Mouse (Mus musculus) brain, embryonic 14.5 days (tissue): ENCODE measurements around the gene Ramp3. TPM values are rescaled to one million over a fixed set of nuclear protein-coding genes. Genes with fewer than 3 reads are reported as not detected.

ENCODE experiments used
- DNase-seq: peaks from one replicate; pipeline ENCODE4 v3.0.0-alpha.2; 2011; ENCODE audit warnings: low read depth
- CTCF ChIP-seq: fragments of 200-500 bp; IDR thresholded peaks from 2 replicates; pipeline ENCODE4 v1.5.1; 2012; ENCODE audit warnings: inconsistent platforms, mild to moderate bottlenecking, moderate library complexity, borderline replicate concordance; ENCODE audit not compliant: insufficient read depth, insufficient read length; ENCODE audit errors: extremely low read depth
- POLR2A ChIP-seq: fragments of 200-500 bp; IDR thresholded peaks from 2 replicates; pipeline ENCODE4 v1.6.1; 2012; ENCODE audit warnings: mild to moderate bottlenecking, inconsistent platforms, borderline replicate concordance; ENCODE audit not compliant: poor library complexity, insufficient read depth, insufficient read length, severe bottlenecking; ENCODE audit errors: extremely low read depth
- polyA plus RNA-seq: library from polyadenylated mRNA; depleted of rRNA; stranded (reverse); fragments of >200 nt; gene quantifications from 2 replicates; pipeline ENCODE4 v1.2.3, GENCODE M21; 2012

Gene Ramp3
- polyA plus RNA-seq, 1 experiment: 12.1 TPM

GRCm38 (mm10) chr11:6675402-6675801 lies 17.1 kb downstream of the Ramp3 start:
- no peak for DNase-seq
- no peak for TF ChIP-seq POLR2A
- TF ChIP-seq CTCF: no peak

GRCm38 (mm10) chr11:6676641-6677040 lies 18.3 kb downstream of the Ramp3 start:
- TF ChIP-seq CTCF: no peak
- TF ChIP-seq POLR2A: no peak
- DNase-seq: no peak

GRCm38 (mm10) chr11:6677530-6677929 lies 19.2 kb downstream of the Ramp3 start:
- peak; percentile 53 for TF ChIP-seq CTCF
- TF ChIP-seq POLR2A: no peak
- DNase-seq: peak; percentile 30

GRCm38 (mm10) chr11:6679694-6680396 lies 21.5 kb downstream of the Ramp3 start:
- TF ChIP-seq CTCF (no peak), POLR2A (no peak)
- DNase-seq: no peak

- DNase-seq: peak; percentile 11
- TF ChIP-seq POLR2A (no peak), CTCF (no peak)
Observed at GRCm38 (mm10) chr11:6680397-6680818, 22.1 kb downstream of the Ramp3 start.

- TF ChIP-seq POLR2A (no peak), CTCF (no peak)
- DNase-seq: no peak
Observed at GRCm38 (mm10) chr11:6684741-6685140, 26.4 kb downstream of the Ramp3 start.

GRCm38 (mm10) chr11:6688888-6689287 lies 30.6 kb downstream of the Ramp3 start:
- DNase-seq: no peak
- TF ChIP-seq POLR2A (no peak), CTCF (no peak)

- no peak for DNase-seq
- TF ChIP-seq CTCF (no peak), POLR2A (no peak)
Observed at GRCm38 (mm10) chr11:6692341-6692740, 34.0 kb downstream of the Ramp3 start.

- TF ChIP-seq CTCF: no peak
- no peak for TF ChIP-seq POLR2A
- no peak for DNase-seq
Observed at GRCm38 (mm10) chr11:6694114-6694513, 35.8 kb downstream of the Ramp3 start.

GRCm38 (mm10) chr11:6695176-6695575 lies 36.9 kb downstream of the Ramp3 start:
- DNase-seq: no peak
- no peak for TF ChIP-seq CTCF
- no peak for TF ChIP-seq POLR2A

- DNase-seq: no peak
- TF ChIP-seq CTCF (no peak), POLR2A (no peak)
Observed at GRCm38 (mm10) chr11:6696551-6696950, 38.2 kb downstream of the Ramp3 start.

GRCm38 (mm10) chr11:6697751-6698150 lies 39.4 kb downstream of the Ramp3 start:
- TF ChIP-seq POLR2A (no peak), CTCF (no peak)
- DNase-seq: no peak
